Mouse (Mus musculus) lung, embryonic 15.5 days (tissue): ENCODE data around the gene Olfr263. TPM values are rescaled to one million over a fixed set of nuclear protein-coding genes. Genes with fewer than 3 reads are reported as not detected.

Source experiments
- ATAC-seq: fragments of 200-750 bp; cut with Nextera tagmentation; 2 replicates; pipeline ENCODE4 v1.8.0; 2017; ENCODE audit warnings: moderate number of reproducible peaks, borderline replicate concordance; ENCODE audit not compliant: low FRiP score, low TSS enrichment; ENCODE audit errors: extremely low read depth
- H3K27ac ChIP-seq: fragments of 300-500 bp; sonication (generic); 2 replicates; pipeline ENCODE4 v1.5.1; 2015; ENCODE audit warnings: moderate library complexity, mild to moderate bottlenecking, inconsistent platforms
- H3K27me3 ChIP-seq: fragments of 300-500 bp; sonication (generic); 2 replicates; pipeline ENCODE4 v1.6.1; 2015; ENCODE audit warnings: inconsistent platforms
- H3K36me3 ChIP-seq: fragments of 300-500 bp; sonication (generic); 2 replicates; pipeline ENCODE4 v1.6.1; 2015; ENCODE audit warnings: inconsistent platforms
- H3K4me1 ChIP-seq: fragments of 300-500 bp; sonication (generic); 2 replicates; pipeline ENCODE4 v1.6.1; 2015; ENCODE audit warnings: inconsistent platforms
- H3K4me2 ChIP-seq: fragments of 300-500 bp; sonication (generic); 2 replicates; pipeline ENCODE4 v1.6.1; 2015; ENCODE audit warnings: inconsistent platforms, mild to moderate bottlenecking, moderate library complexity
- H3K4me3 ChIP-seq: fragments of 300-500 bp; sonication (generic); 2 replicates; pipeline ENCODE4 v1.5.1; 2015; ENCODE audit warnings: mild to moderate bottlenecking, inconsistent platforms
- H3K9ac ChIP-seq: fragments of 300-500 bp; sonication (generic); 2 replicates; pipeline ENCODE4 v1.6.1; 2015; ENCODE audit warnings: inconsistent platforms
- H3K9me3 ChIP-seq: fragments of 300-500 bp; sonication (generic); 2 replicates; pipeline ENCODE4 v1.6.1; 2016; ENCODE audit warnings: inconsistent platforms
- WGBS: fragments of 180-500 bp; shearing (Covaris S2); methylation state at CpG from one replicate; pipeline ENCODE4 v1.1.7; 2015; 5-methylcytosine and 5-hydroxymethylcytosine counted together
- polyA plus RNA-seq: library from polyadenylated mRNA; unstranded; fragments of >200 nt; fragmentation: Nextera tagmentation; extraction: Ambion mirVana; gene quantifications from 2 replicates; pipeline ENCODE4 v1.2.1, GENCODE M21; 2015

Olfr263 gene
- polyA plus RNA-seq, 1 experiment from 2014 or later = not detected

DNA sequence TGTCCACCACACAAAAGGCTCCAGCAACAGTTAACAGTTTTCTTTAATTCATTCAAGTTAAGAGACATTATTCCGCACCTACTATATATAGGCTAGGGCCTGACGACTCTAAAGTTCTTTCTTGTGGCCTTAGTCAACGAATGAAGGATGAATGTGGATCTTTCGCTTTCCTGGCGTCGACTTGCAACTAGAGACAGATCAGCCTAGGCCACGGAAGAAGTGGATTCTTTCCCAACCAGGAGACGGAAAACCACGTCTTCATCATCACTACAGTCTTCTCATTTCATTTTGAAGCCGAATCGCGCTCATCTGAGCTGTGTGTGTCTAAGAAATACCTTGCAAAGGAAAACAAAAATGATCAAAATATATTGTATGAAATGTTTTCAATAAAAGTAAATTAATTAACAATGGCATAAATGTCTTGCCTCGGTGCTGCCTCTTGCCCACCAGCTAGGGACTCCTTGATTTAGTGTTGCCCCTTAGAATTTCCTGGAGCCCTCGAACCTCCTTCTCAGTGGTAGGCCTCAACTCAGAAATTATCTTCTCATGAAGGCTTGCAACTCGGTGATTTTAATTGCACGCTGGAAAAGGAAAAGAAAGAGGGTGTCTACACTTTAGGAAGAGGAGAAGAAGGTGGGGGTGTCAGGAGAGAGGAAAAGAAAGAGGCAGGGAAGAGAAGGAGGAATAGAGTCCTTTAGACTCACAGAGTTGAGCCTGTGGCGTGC, 41.2 kb downstream of the Olfr263 start:
- H3K4me2 ChIP-seq = peak overlapping the region; percentile 90
- H3K9ac ChIP-seq = no peak overlapping the region; the same call in 1 of the 2 replicates
- peaks cover 14% of the 10 kb centered on the region for H3K4me1 ChIP-seq
- H3K27ac ChIP-seq = no peak overlapping the region
- H3K27me3 ChIP-seq = no peaks in the 10 kb centered on the region
- no peaks in the 10 kb centered on the region for H3K36me3 ChIP-seq
- no peaks in the 10 kb centered on the region for H3K9me3 ChIP-seq
- ATAC-seq = no peak
- WGBS = 48% methylated on average over 17 of the region's 17 CpGs
- H3K4me3 ChIP-seq = peak overlapping the region; percentile 61

DNA sequence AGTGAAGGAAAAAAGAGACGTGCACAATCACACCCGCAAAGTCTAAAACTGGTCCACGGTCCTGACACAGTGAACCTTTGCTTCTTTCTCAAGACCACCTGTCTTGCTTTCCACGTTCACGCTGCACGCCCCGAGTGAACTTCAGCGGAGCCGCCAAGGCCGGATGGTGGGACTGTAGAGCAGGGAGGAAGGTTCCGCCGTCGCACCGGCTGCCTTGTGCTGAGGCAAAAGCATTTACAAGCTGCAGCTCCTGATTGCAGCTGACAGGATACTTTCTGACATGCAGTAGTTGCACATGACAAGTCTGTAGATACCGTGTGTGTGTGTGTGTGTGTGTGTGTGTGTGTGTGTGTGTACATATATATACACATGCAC, 41.7 kb downstream of the Olfr263 start:
- H3K36me3 ChIP-seq = no peaks in the 10 kb centered on the region
- peak overlapping the region; percentile 27; the same call in 1 of the 2 replicates for H3K9ac ChIP-seq
- peak overlapping the region; percentile 61 for H3K4me3 ChIP-seq
- H3K27ac ChIP-seq = no peak overlapping the region
- no peaks in the 10 kb centered on the region for H3K9me3 ChIP-seq
- H3K4me2 ChIP-seq = peak overlapping the region; percentile 90
- H3K4me1 ChIP-seq = peaks cover 14% of the 10 kb centered on the region
- H3K27me3 ChIP-seq = no peaks in the 10 kb centered on the region
- 11% methylated on average over 15 of the region's 15 CpGs for WGBS
- no peak for ATAC-seq

DNA sequence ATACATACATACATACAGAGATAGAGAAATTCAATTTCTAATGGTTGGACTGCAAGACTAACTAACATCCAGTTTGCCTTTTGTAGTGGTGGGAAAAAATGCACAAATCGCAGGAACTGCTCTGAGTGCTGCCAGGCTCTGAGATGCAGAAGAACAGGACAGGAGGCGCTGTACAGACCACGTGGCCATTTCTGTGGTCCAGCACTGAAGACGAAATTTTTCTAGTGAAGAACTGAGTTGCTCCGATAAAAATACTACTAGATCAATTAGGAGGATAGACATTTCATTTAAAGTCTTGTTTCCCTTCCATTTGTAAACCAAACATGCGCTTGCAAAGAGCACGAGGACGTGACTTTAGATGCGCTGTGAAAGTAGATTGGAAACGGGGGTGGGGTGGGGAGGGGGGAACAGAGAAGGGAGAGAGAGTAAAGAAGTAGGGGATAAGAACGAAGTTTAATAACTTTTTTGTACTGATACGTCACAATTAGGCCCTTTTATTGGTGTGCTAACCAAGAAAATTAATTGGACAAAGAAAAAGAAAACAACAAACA, 42.2 kb downstream of the Olfr263 start:
- Histone ChIP-seq H3K9ac (0 out of 2 replicates have a peak overlapping the region, but pooled peaks have one; percentile 24), H3K4me1 (peaks cover 14% of the 10 kb centered on the region), H3K4me2 (peak overlapping the region; percentile 90), H3K27me3 (no peaks in the 10 kb centered on the region), H3K9me3 (no peaks in the 10 kb centered on the region), H3K36me3 (no peaks in the 10 kb centered on the region), H3K4me3 (peak overlapping the region; percentile 61), H3K27ac (no peak overlapping the region)
- 0% methylated on average over 12 of the region's 12 CpGs for WGBS
- no peak for ATAC-seq

DNA sequence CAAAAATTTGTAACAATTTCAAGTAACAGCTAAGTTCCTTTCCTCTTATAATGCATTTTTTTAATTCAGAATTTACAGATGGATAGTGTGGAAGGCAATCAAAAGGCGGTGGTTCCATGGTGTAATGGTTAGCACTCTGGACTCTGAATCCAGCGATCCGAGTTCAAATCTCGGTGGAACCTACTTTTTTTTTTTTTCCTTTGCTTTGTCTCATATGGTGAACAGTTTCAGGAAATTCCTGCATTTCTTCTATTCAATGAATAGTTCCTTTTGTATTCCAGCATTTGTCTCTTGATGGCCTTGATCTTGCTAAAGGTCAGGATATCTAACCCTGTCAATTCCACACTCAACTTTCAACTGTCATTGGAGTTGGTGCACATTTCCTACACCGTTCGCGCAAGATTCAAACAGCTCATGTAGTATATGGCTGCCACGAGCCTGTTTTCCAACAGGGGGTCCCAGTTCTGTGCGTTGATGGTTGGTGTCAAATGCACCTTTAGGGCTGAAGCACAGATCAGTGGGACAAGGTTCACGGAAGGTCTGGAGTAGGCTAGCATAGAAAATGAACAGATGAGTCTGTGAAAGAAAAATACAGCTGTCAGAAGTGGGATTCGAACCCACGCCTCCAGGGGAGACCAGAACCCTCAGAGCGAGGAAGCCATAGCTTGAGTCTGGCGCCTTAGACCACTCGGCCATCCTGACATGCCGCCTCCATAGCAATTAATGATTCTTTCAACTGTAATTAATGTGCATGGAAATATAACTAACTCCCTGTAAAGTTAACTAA, 43.0 kb downstream of the Olfr263 start:
- ATAC-seq = peak; percentile 60
- Histone ChIP-seq H3K27me3 (no peaks in the 10 kb centered on the region), H3K4me2 (peak overlapping the region; percentile 90), H3K4me1 (peaks cover 14% of the 10 kb centered on the region), H3K36me3 (no peaks in the 10 kb centered on the region), H3K9me3 (no peaks in the 10 kb centered on the region), H3K27ac (peak overlapping the region; percentile 77), H3K4me3 (peak overlapping the region; percentile 61), H3K9ac (peak overlapping the region; percentile 30; the same call in 1 of the 2 replicates)
- under 1% methylated on average over 16 of the region's 16 CpGs for WGBS

DNA sequence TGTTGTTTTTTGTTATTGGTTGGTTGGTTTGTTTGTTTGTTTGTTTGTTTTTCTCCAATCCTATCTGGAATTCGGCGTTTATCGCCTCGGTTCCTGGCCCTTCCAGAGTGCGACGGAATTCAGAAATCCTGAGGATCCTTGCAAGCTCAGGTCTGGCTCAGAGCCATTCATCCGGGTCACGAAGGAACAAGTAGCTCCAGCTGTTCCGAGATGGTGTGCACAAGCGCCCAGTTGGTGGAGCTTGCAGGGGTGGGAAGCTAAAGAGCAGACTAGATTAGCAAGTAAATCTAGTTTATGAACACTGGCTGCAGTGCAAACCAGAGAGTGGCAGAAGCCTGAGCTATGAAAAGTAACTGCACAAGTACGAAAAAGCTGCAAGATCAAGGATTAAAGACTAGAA, 43.6 kb downstream of the Olfr263 start:
- Histone ChIP-seq H3K27ac (peak overlapping the region; percentile 77), H3K4me2 (peak overlapping the region; percentile 90), H3K4me3 (peak overlapping the region; percentile 61), H3K4me1 (peaks cover 14% of the 10 kb centered on the region), H3K9me3 (no peaks in the 10 kb centered on the region), H3K36me3 (no peaks in the 10 kb centered on the region), H3K9ac (peak overlapping the region; percentile 30), H3K27me3 (no peaks in the 10 kb centered on the region)
- whole genome bisulfite sequencing = under 1% methylated on average over 11 of the region's 11 CpGs
- peak; percentile 65 for ATAC-seq

DNA sequence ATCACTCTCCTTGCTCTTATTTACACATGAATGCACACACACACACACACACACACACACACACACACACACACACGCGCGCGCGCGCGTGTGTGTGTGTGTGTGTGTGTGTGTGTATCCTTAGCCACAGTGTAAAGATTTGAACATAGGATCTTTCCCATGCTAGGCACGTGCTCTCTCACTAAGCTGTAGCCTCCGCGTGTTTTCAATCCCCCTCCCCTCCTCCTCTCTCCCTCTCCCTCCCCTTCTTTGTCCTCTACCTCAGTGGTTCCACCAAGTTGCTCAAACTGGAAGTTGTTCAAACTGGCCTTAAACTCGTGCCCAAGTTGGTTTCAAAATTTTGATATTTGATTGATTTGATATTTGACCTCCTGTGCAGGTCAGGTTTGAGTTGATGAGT, 47.3 kb downstream of the Olfr263 start:
- H3K9ac ChIP-seq = no peak overlapping the region
- H3K4me2 ChIP-seq = no peak overlapping the region
- peaks cover 18% of the 10 kb centered on the region for H3K4me1 ChIP-seq
- H3K4me3 ChIP-seq = no peak overlapping the region
- H3K27ac ChIP-seq = no peak overlapping the region
- no peaks in the 10 kb centered on the region for H3K36me3 ChIP-seq
- H3K9me3 ChIP-seq = no peaks in the 10 kb centered on the region
- WGBS = 77% methylated on average over 11 of the region's 11 CpGs
- no peak for ATAC-seq
- H3K27me3 ChIP-seq = no peaks in the 10 kb centered on the region

DNA sequence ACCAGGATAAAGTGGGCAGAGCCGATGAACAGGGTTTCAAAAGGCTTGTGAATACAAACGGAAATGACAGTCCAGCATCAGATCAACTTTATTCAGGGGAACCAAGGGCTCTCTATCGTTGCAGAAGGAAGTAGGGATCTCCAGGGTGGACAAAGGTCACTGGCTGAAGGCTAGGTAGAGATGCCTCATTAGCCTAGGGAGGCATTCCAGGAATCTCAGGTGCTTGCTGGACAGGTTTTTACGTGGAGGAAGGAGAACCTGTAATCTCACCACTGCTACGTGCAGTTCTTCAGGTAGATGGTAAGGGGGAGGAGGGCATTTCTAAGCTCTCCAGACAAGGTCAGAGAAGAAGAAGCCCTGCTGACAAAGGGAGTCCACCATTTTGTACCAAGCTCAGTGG, 48.2 kb downstream of the Olfr263 start:
- Histone ChIP-seq H3K27ac (no peak overlapping the region; the same call in 1 of the 2 replicates), H3K27me3 (no peaks in the 10 kb centered on the region), H3K4me1 (peaks cover 28% of the 10 kb centered on the region), H3K9ac (no peak overlapping the region), H3K9me3 (no peaks in the 10 kb centered on the region), H3K4me2 (no peak overlapping the region), H3K4me3 (no peak overlapping the region), H3K36me3 (peaks cover 6% of the 10 kb centered on the region)
- 44% methylated on average over 5 of the region's 5 CpGs for WGBS
- ATAC-seq = no peak

DNA sequence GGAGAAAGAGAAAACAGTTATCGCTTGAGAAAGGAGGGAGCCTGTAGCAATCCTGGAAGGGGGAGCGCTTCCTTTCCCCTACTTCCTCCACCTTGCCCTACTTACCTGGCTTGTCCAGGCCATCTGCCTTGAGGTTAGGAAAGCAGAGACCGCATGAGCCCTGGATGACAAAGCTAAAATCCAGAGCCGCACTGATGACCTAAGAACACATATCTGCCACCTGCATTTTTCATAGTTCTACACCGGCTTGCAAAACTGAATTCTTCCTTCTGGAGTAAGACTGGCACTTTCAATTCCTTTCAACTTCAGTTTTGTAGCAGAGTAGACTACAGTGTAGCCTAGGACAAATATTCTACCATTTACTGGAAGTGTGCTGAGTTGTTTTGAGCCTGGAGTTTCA, 48.9 kb downstream of the Olfr263 start:
- Histone ChIP-seq H3K4me1 (peaks cover 28% of the 10 kb centered on the region), H3K36me3 (peaks cover 13% of the 10 kb centered on the region), H3K27me3 (no peaks in the 10 kb centered on the region), H3K9me3 (no peaks in the 10 kb centered on the region), H3K4me3 (no peak overlapping the region), H3K27ac (no peak overlapping the region), H3K9ac (0 out of 2 replicates have a peak overlapping the region, but pooled peaks have one; percentile 96), H3K4me2 (peak overlapping the region; percentile 84; the same call in 1 of the 2 replicates)
- no peak for ATAC-seq
- 80% methylated on average over 5 of the region's 5 CpGs for WGBS

DNA sequence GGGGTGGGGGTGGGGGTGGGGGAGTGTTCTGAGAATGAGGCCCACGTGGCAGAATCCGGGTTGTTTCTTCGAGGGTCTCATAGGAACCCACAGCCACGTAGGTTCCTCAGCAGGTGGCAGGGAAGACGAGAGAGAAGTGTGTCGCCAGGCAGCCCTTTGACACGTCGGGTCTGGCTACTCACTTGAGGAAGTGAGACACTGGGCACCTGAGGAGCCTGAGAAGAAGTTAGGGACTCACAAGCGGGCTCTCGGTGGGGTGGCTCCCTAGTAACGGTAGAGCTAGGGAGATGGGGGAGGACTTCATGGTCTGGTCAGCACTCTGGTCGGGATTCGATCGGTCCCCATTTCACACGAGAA, 49.9 kb downstream of the Olfr263 start, which contains the start of gene Trim27:
Gene Trim27, plus strand, starts transcription at position 79 of the 357 bp plus-strand sequence.
- WGBS = 0% methylated on average over 15 of the region's 15 CpGs
- Histone ChIP-seq H3K4me2 (peak within 1 kb of the TSS; percentile 84), H3K4me1 (peaks cover 24% of the 10 kb centered on the region), H3K27ac (peak within 1 kb of the TSS; percentile 99), H3K9ac (peak within 1 kb of the TSS; percentile 96), H3K9me3 (no peaks in the 10 kb centered on the region), H3K36me3 (peaks cover 23% of the 10 kb centered on the region), H3K4me3 (peak within 1 kb of the TSS; percentile 100), H3K27me3 (no peaks in the 10 kb centered on the region)
- ATAC-seq = peak; percentile 37; the same call in 1 of the 2 replicates

DNA sequence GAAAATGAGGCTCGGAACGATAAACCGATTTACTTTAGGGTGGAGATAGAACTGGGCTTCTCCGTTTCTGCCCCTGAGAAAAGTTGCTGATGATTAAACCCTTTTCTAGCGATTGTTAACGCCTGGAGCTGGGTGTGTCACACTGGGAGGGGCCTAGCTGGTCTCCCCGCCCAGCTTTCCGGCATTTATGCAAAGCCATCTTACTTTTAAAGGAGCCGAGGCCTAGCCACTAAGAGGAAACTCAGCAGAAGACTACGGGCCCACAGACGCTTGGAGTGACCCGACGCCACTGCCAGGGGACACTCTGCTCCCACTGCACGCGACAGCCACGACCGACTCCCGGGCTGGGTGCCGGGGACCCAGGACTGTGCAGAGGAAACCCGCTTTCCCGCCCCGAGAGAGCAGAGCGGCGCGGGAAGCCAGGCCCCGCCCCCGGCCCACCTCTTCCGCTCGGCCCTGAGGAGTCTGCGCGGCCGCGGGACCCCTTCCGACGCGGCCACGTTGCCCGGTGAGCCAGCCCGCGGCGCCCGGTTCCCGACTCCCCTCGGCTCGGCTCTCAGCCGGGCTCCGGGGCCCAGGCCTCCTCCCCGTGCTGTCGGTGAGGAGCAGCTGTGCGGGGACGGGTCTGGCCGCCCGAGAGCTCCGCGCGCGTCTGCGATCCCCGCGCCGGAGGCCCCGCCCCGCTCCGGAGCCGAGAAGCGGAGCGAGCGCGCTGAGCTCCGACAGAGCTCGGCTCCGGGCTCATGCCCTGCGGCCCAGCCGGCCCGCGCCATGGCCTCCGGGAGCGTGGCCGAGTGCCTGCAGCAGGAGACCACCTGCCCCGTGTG, 50.5 kb downstream of the Olfr263 start:
- no peaks in the 10 kb centered on the region for H3K27me3 ChIP-seq
- ATAC-seq = peak; percentile 96
- WGBS = under 1% methylated on average over 76 of the region's 80 CpGs
- H3K4me1 ChIP-seq = peaks cover 24% of the 10 kb centered on the region
- peaks cover 27% of the 10 kb centered on the region for H3K36me3 ChIP-seq
- H3K4me3 ChIP-seq = peak overlapping the region; percentile 100
- peak overlapping the region; percentile 99 for H3K27ac ChIP-seq
- no peaks in the 10 kb centered on the region for H3K9me3 ChIP-seq
- peak overlapping the region; percentile 84 for H3K4me2 ChIP-seq
- H3K9ac ChIP-seq = peak overlapping the region; percentile 96
